Mouse (Mus musculus) heart, postnatal 25 days (tissue): ENCODE data around the gene Gm44596. TPM values are rescaled to one million over a fixed set of nuclear protein-coding genes. Genes with fewer than 3 reads are reported as not detected.
A peak's percentile ranks its signal among the peaks of the same experiment; 100 is the strongest.

Experiments
- DNase-seq: peaks from one replicate; pipeline ENCODE4 v3.0.0; 2022; ENCODE audit warnings: low spot score
- intact Hi-C: fragments of 180-260 bp; cut with DNase I; formaldehyde crosslinking; loops from one replicate; pipeline ENCODE4 v1.15.1; 2025
- total RNA-seq, 2 experiments: library from RNA; stranded (reverse); gene quantifications; 2 replicates each; pipeline ENCODE4 v1.2.3; 2021

The Gm44596 gene
- total RNA-seq, 2 experiments from 2014 or later = not detected

DNA sequence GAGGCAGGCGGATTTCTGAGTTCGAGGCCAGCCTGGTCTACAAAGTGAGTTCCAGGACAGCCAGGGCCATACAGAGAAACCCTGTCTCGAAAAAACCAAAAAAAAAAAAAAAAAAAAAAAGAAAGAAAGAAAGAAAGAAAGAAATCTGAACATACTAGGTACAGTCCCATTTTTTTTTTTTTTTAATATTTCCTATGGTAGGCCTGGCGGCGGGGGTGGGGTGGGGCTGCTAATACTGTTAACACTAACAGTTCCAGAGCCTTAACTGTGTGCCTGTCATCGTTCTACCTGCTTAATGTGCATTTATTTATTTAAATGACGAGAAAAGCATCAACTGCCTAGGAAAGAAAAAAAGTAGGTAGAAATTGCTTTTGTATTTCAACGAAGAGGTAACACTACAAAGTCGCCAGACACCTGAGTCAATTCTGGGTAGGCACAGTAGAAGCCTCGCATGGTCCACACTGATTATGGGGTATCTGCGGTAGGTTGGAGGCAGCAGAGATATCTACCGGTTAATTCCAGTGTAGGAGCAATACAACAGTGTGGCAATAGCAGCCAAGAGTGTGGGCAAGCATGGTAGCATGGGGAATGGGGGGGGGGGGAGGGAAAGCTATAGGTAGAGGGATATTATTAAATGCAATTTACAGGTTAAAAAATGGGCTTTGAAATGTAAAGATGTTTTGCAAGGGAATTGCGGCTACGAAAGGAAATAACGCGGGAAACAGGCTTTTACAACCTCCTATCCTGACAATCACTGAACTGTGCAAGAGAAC is 48.4 kb downstream of the Gm44596 start:
- intact Hi-C loops = no loop called here

GRCm38 (mm10) chr6:128424269-128425019 is 49.1 kb downstream of the Gm44596 start, which contains the start of gene Itfg2:
TSS of gene Itfg2 (minus strand) at chr6:128424931.
- intact Hi-C loops = no loop called here
- peak; percentile 93 for DNase-seq

More for the DNA sequence above, 48.4 kb downstream of the Gm44596 start:
- DNase-seq = no peak

DNA sequence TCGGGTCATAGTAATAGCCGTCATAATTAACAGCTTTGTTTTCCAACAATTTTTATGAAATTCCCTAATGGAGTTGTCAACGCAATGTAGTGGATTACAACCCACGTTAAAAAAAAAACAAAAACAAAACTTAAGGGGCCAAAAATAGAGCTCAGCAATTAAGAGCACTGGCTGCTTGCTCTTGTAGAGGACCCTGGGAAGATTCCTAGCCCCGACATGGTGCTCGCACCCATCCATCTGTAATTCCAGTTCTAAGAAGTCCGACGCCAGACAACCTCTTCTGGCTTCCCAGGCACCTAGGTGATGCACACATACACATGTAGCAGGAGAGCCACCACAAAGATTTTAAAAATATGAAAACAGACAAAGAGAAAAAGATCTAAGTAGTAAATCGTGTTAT is 49.7 kb downstream of the Gm44596 start:
- DNase-seq = no peak
- intact Hi-C loops = no loop called here

GRCm38 (mm10) chr6:128427571-128427970 is 52.3 kb downstream of the Gm44596 start:
- intact Hi-C loops = no loop called here
- no peak for DNase-seq

DNA sequence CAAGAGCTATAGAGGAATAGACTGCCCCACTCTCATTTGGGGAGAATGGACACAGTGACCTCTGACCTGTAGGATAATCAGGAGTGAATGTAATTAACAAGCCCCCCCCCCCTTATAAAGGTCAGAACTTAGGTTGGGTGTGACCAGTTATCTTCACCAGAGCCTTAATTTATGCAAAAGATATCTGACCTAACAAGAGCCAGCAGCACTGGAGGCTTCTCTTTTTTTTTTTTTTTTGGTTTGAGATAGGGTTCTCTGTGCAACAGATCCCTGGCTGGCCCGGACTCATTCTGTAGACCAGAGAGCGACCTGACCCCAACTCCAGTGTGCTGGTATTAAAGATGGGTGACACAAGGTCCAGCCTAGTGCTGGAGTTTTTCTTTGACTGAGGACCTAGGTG is 54.0 kb downstream of the Gm44596 start:
- intact Hi-C loops = no loop called here
- no peak for DNase-seq

DNA sequence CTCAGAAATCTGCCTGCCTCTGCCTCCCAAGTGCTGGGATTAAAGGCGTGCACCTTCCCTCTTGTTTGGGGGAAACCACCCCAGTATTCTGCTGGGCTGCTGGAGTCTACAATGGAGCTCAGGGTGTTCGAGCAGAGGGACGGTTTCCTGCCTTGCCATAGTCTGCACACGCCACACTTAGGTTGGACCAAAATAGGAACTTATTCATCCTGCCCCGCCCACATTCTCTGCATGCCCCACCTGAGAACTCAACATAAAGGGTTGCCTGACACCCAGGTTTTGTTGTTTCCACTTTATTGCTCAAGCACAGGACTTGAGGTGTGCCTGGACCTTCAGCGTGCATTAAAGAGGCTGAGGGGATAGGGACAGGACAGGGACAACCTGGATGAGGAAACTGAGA is 54.5 kb downstream of the Gm44596 start:
- no peak for DNase-seq
- intact Hi-C loops = no loop called here

- DNase-seq = no peak
- intact Hi-C loops = no loop called here
Measured at GRCm38 (mm10) chr6:128432356-128432915, 57.1 kb downstream of the Gm44596 start.

DNA sequence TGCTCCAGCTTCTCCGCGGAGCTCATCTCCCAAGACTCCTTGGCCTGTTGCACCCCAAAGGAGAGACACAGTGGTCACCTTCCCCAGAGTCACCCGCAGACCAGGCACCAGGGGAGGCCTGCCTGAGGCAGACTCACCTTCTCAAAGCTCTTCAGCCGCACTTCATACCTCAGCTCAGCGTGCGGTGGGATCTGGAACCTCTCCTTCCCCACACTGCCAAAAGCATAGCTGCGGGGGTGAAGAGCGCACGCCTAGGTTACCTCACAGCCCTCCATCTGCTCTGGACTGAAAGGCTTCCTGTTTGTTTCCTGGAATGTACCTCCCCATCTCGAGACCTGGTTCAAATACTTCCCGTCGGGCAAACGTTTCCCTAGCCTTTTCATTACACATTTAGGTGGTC is 58.3 kb downstream of the Gm44596 start:
- DNase-seq = no peak
- intact Hi-C loops = no loop called here

DNA sequence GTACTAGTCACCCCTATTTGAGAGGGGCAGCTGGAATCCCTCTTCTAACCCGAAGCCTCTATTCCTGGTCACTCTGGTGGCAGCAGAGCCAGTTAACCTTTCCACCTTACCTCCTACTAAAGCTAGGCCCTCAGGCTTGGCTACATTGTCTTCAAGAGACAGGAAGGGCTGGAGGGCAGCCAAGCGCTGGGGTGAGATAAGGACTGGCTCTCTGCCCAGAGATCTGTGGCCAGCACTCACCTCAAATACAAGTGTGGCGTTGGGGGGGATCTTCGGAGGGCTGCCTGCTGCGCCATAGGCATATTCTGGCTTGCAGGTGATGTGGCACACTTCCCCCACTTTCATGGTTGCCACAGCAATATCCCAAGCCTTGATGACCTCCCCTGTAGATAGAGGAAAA is 60.2 kb downstream of the Gm44596 start:
- DNase-seq = peak; percentile 69
- intact Hi-C loops = no loop called here

DNA sequence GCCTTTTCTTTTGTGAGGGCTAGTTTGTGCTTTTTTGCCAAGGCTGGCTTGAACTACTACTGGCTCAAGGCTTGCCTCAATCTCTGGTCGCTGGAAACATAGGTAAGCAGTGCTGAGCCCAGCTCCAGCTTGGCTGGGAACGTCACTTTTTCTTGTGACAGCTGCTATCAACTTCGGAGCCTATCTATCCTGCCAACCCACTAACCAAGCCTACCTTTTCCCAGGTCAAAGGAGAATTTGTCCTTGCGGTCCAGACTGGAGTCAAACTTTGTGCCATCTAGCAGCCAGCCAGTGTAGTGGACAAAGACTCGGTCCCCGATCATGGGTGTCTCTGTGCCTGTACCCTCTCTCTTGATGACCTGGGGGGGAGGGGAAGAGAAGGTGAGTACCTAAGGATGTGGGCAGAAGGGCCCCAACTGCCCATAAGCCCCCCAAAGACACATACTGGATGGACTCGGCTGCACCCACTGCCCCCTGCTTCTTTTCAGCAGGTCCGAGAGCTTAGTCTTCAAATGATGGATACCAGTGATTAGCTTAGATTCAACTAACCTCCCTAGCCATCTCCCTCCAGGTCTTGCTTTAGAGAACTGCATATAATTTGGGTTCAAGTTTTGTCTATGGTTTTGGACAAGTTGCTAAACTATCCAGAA is 61.2 kb downstream of the Gm44596 start:
- DNase-seq = no peak
- intact Hi-C loops = no loop called here

GRCm38 (mm10) chr6:128437288-128437687 is 62.0 kb downstream of the Gm44596 start:
- intact Hi-C loops = no loop called here
- no peak for DNase-seq

GRCm38 (mm10) chr6:128437731-128438316 is 62.5 kb downstream of the Gm44596 start:
- peak; percentile 26 for DNase-seq
- intact Hi-C loops = no loop called here

DNA sequence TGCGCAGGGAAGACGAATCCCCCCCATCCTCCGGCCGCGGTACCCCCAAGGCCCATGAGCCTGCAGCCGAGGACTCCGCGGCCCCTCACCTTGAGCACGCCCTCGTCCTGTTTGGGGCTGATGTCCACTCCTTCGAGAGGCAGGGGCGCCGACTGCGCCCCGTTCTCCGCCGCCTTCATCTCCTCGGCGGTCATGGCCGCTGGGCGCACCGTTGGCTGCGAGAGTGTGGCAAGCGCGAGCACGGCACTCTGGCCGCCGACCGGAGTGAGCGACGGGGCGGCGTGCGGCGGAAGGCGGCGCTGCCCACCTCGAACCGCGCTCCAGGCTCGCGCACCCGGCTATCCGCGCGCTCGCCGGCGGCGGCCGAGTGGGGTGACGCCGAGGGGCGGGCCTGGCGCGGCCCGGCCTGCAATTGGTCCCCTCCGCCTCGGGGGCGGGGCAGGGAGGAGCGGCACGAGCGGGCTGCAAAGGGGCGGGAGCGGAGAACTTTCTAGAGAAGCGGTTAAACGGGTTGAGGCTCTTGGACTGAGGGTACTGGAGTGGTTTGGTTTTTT is 63.1 kb downstream of the Gm44596 start, which contains the start of gene Fkbp4:
Fkbp4 (minus strand) TSS at position 361 of the 554 bp plus-strand sequence.
- intact Hi-C loops = no loop called here

DNA sequence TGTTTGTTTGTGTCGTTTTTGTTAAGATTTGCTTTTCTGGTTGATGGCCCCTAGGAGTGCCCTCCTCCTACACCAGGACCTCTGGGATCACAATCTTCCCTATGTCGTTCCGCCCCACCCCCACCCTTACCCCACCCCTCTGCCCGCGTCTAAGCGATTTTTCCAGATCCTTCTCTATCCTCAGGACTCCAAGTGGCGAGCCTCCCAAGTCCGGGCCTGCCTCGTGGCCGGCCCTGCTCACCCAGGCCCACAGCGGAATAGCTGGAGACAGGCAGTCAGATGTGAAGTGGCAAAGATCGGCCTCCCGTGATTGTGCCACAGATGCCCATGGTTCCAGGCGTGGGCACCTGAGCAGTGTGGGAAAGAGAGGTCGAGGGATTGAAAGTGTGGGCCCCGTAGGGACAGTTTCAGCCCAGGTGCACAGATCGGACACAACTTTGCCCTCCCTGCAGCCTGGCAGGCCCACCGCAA is 63.6 kb downstream of the Gm44596 start:
- intact Hi-C loops = no loop called here
- DNase-seq = no peak

More for the DNA sequence above, 63.1 kb downstream of the Gm44596 start, which contains the start of gene Fkbp4:
- peak; percentile 91 for DNase-seq

GRCm38 (mm10) chr6:128440238-128440637 is 64.9 kb downstream of the Gm44596 start:
- intact Hi-C loops = no loop called here

DNA sequence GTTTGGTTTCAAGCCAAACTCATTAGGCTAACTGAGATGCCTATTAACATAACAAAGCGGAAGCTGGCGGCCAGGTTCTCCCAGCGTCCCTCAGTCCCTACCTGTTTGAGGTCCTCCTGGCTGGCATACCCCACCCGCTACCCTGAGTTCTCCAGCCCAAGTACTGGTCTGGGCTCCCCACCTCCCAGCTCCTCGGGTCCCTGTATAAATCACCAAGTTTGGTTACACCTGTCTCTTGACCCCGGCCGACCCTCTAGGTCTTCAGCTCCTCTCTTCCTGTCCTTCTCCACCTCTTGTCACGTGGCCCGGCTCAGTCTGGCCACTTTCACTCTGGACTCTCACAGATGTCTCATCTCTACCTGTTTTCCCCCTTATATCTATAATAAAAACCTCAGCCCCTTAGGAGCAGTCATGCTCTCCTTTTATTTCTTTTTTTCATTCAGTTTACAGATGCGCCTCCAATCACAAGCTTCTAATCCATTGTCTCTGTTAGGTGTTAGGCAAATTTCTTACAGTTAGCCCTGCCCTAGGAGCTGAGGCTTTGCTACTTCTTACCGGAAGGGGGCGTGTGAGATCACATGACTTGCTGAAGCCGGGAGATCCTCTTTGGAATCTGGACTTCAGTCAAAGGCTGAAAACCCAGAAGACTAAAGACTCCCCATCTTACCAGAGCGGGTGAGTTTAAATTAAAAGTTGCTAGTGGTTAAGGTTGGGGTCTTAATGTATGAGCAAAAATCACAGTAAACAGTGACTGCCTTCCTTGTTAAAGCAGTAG is 70.6 kb downstream of the Gm44596 start:
- intact Hi-C loops = loop anchor here (1.0 kb wide), 1 partner anchor 33 kb away; no protein-coding TSS in a partner anchor
- no peak for DNase-seq

More at GRCm38 (mm10) chr6:128440238-128440637, 64.9 kb downstream of the Gm44596 start:
- DNase-seq = no peak

GRCm38 (mm10) chr6:128447063-128447462 is 71.8 kb downstream of the Gm44596 start:
- DNase-seq = no peak
- intact Hi-C loops = no loop called here

GRCm38 (mm10) chr6:128455835-128456605 is 80.7 kb downstream of the Gm44596 start:
- intact Hi-C loops = no loop called here
- no peak for DNase-seq
